Mouse (Mus musculus): ENCODE data around the gene Chsy1.

DNA sequence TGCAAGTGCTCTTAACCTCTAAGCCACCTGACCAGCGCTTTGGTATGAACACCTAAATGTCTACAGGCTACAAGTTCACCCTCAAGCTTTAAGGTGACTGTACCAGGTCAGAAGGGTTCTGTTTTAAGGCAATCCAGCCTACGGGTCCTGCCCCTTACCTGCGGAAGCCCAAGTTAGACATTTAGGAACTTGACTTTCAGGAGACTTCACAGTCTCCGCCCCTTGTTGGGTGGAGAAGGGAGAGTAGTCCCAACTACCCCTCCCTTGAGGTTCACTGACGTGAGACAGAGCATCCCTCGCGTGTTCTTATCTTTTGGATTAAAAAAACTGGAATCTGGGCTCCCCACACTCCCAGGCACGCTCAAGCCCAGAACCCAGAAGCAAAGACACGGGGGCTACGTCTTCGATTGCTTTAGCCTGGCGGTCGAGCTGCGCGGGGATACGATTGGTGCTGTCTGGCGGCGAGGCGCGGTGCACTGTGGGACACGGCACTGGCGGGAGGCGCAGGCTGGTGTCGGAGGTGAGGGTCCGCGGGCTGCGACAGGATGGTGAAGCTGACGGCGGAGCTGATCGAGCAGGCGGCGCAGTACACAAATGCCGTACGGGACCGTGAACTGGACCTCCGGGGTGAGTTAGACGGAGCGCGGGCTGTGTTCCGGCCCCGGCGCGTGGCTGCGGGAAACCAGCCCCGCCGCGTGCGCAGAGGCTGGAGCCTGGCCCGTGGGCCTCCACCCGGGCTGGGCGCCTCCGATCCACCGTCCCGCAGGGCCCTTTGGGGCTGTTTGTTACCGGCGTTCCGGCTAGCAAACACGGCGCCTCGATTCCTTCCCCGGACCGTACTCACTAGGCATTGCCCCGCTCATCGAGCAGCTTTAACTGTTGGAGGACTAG lies 49.0 kb upstream of the Chsy1 start:
- TF ChIP-seq POLR2A (IDR thresholded peaks at IDR 0.05; ENCODE audit: control insufficient read depth, low read depth, low read length) (peak; percentile 92), CTCF (IDR thresholded peaks at IDR 0.05; ENCODE audit: control insufficient read depth, insufficient read depth, insufficient replicate concordance, low read depth, low read length) (no peak)

Measured in testis, adult 2 months (tissue).